Mouse (Mus musculus): ENCODE measurements around the gene Eef2k.

DNA sequence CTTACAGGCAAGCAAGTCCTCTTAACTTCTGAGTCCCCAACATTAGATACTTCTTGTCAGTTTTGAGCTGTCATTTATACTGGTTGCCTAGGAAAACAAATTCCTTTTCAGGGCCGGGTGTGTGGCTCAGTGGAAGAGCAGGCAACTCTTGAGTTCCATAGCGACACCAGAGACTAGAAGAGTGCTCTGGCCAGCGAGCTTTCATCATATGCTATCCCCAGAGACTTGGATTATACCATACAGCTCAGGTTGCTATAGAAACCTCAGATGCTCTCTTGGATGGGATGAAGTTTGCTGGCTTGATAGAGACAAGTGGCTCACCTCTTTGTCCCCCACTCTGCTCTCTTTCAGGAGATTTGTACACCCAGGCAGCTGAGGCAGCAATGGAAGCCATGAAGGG, 60.3 kb downstream of the Eef2k start:
- no peak for TF ChIP-seq CHD2 (IDR thresholded peaks at IDR 0.05; ENCODE audit: low read depth, low read length)
- no peak for TF ChIP-seq HCFC1 (IDR thresholded peaks at IDR 0.05; ENCODE audit: borderline replicate concordance, insufficient read depth, low read length)
